Mouse (Mus musculus): ENCODE measurements around the gene Gm45234. TPM values are rescaled to one million over a fixed set of nuclear protein-coding genes. Genes with fewer than 3 reads are reported as not detected.
A peak's percentile ranks its signal among the peaks of the same experiment; 100 is the strongest.

The Gm45234 gene
- polyA plus RNA-seq, 1 experiment from 2014 or later, result not detected

GRCm38 (mm10) chr6:124770511-124770910 is 14.7 kb upstream of the Gm45234 start:
- Histone ChIP-seq H3K4me3 (ENCODE audit: low read depth, low read length) (no peak overlapping the region), H3K36me3 (ENCODE audit: control insufficient read depth, insufficient read depth, low read length) (no peaks in the 10 kb centered on the region), H3K4me2 (peak overlapping the region; percentile 91; the same call in 1 of the 2 replicates), H3K4me1 (ENCODE audit: control insufficient read depth, insufficient read depth, low read length) (peaks cover 22% of the 10 kb centered on the region), H3K9ac (ENCODE audit: low read depth, low read length) (no peak overlapping the region), H3K9me3 (replicated peaks; ENCODE audit: control insufficient read depth, low read length) (no peaks in the 10 kb centered on the region), H3K27ac (ENCODE audit: low read depth, low read length) (no peak overlapping the region), H3K27me3 (ENCODE audit: control insufficient read depth, insufficient read depth, low read length) (peaks cover 13% of the 10 kb centered on the region)
- 73% methylated on average over 15 of the region's 15 CpGs for WGBS (ENCODE audit: insufficient replicate concordance)
- ATAC-seq (replicated peaks; ENCODE audit: insufficient number of reproducible peaks, low FRiP score, low TSS enrichment), result no peak

- H3K9ac ChIP-seq (ENCODE audit: low read depth, low read length), result peak overlapping the region; percentile 67; the same call in 1 of the 2 replicates
- H3K9me3 ChIP-seq (replicated peaks; ENCODE audit: control insufficient read depth, low read length), result no peaks in the 10 kb centered on the region
- peak overlapping the region; percentile 56 for H3K4me3 ChIP-seq (ENCODE audit: low read depth, low read length)
- ATAC-seq (replicated peaks; ENCODE audit: insufficient number of reproducible peaks, low FRiP score, low TSS enrichment), result no peak
- WGBS (ENCODE audit: insufficient replicate concordance), result 16% methylated on average over 7 of the region's 7 CpGs
- peaks cover 13% of the 10 kb centered on the region for H3K27me3 ChIP-seq (ENCODE audit: control insufficient read depth, insufficient read depth, low read length)
- H3K36me3 ChIP-seq (ENCODE audit: control insufficient read depth, insufficient read depth, low read length), result no peaks in the 10 kb centered on the region
- no peak overlapping the region for H3K27ac ChIP-seq (ENCODE audit: low read depth, low read length)
- peak overlapping the region; percentile 91 for H3K4me2 ChIP-seq
- peaks cover 22% of the 10 kb centered on the region for H3K4me1 ChIP-seq (ENCODE audit: control insufficient read depth, insufficient read depth, low read length)
These were observed 14.2 kb upstream of the Gm45234 start for GRCm38 (mm10) chr6:124770013-124770412.

- peak; percentile 68 for ATAC-seq (replicated peaks; ENCODE audit: insufficient number of reproducible peaks, low FRiP score, low TSS enrichment)
- Histone ChIP-seq H3K27me3 (ENCODE audit: control insufficient read depth, insufficient read depth, low read length) (peaks cover 13% of the 10 kb centered on the region), H3K4me3 (ENCODE audit: low read depth, low read length) (peak within 1 kb of the TSS; percentile 56), H3K4me2 (peak within 1 kb of the TSS; percentile 91), H3K27ac (ENCODE audit: low read depth, low read length) (no peak within 1 kb of the TSS), H3K9me3 (replicated peaks; ENCODE audit: control insufficient read depth, low read length) (no peaks in the 10 kb centered on the region), H3K36me3 (ENCODE audit: control insufficient read depth, insufficient read depth, low read length) (no peaks in the 10 kb centered on the region), H3K4me1 (ENCODE audit: control insufficient read depth, insufficient read depth, low read length) (peaks cover 22% of the 10 kb centered on the region), H3K9ac (ENCODE audit: low read depth, low read length) (peak within 1 kb of the TSS; percentile 67)
- 1% methylated on average over 52 of the region's 54 CpGs for WGBS (ENCODE audit: insufficient replicate concordance)
These were observed 13.4 kb upstream of the Gm45234 start, which contains the start of gene Eno2 for GRCm38 (mm10) chr6:124769101-124769765. TSS of gene Eno2 (minus strand) at chr6:124769673.

- 2% methylated on average over 9 of the region's 9 CpGs for WGBS (ENCODE audit: insufficient replicate concordance)
- Histone ChIP-seq H3K9ac (ENCODE audit: low read depth, low read length) (peak overlapping the region; percentile 16; the same call in 1 of the 2 replicates), H3K4me2 (peak overlapping the region; percentile 91), H3K4me1 (ENCODE audit: control insufficient read depth, insufficient read depth, low read length) (peaks cover 22% of the 10 kb centered on the region), H3K4me3 (ENCODE audit: low read depth, low read length) (peak overlapping the region; percentile 56), H3K36me3 (ENCODE audit: control insufficient read depth, insufficient read depth, low read length) (no peaks in the 10 kb centered on the region), H3K27me3 (ENCODE audit: control insufficient read depth, insufficient read depth, low read length) (peaks cover 14% of the 10 kb centered on the region), H3K27ac (ENCODE audit: low read depth, low read length) (no peak overlapping the region), H3K9me3 (replicated peaks; ENCODE audit: control insufficient read depth, low read length) (no peaks in the 10 kb centered on the region)
- no peak for ATAC-seq (replicated peaks; ENCODE audit: insufficient number of reproducible peaks, low FRiP score, low TSS enrichment)
These were observed 12.9 kb upstream of the Gm45234 start for GRCm38 (mm10) chr6:124768704-124769044.

- peak overlapping the region; percentile 56 for H3K4me3 ChIP-seq (ENCODE audit: low read depth, low read length)
- no peaks in the 10 kb centered on the region for H3K9me3 ChIP-seq (replicated peaks; ENCODE audit: control insufficient read depth, low read length)
- peaks cover 16% of the 10 kb centered on the region for H3K27me3 ChIP-seq (ENCODE audit: control insufficient read depth, insufficient read depth, low read length)
- 0 out of 2 replicates have a peak, but pooled peaks have one; percentile 29 for ATAC-seq (replicated peaks; ENCODE audit: insufficient number of reproducible peaks, low FRiP score, low TSS enrichment)
- H3K27ac ChIP-seq (ENCODE audit: low read depth, low read length), result no peak overlapping the region
- H3K9ac ChIP-seq (ENCODE audit: low read depth, low read length), result no peak overlapping the region; the same call in 1 of the 2 replicates
- peaks cover 22% of the 10 kb centered on the region for H3K4me1 ChIP-seq (ENCODE audit: control insufficient read depth, insufficient read depth, low read length)
- no peaks in the 10 kb centered on the region for H3K36me3 ChIP-seq (ENCODE audit: control insufficient read depth, insufficient read depth, low read length)
- WGBS (ENCODE audit: insufficient replicate concordance), result 21% methylated on average over 19 of the region's 19 CpGs
- peak overlapping the region; percentile 91 for H3K4me2 ChIP-seq
These were observed 12.3 kb upstream of the Gm45234 start for GRCm38 (mm10) chr6:124767920-124768703.

- Histone ChIP-seq H3K4me2 (no peak overlapping the region), H3K4me1 (ENCODE audit: control insufficient read depth, insufficient read depth, low read length) (peaks cover 22% of the 10 kb centered on the region), H3K27me3 (ENCODE audit: control insufficient read depth, insufficient read depth, low read length) (peaks cover 18% of the 10 kb centered on the region), H3K9me3 (replicated peaks; ENCODE audit: control insufficient read depth, low read length) (no peaks in the 10 kb centered on the region), H3K9ac (ENCODE audit: low read depth, low read length) (no peak overlapping the region), H3K36me3 (ENCODE audit: control insufficient read depth, insufficient read depth, low read length) (no peaks in the 10 kb centered on the region), H3K4me3 (ENCODE audit: low read depth, low read length) (no peak overlapping the region), H3K27ac (ENCODE audit: low read depth, low read length) (no peak overlapping the region)
- 44% methylated on average over 4 of the region's 4 CpGs for WGBS (ENCODE audit: insufficient replicate concordance)
- ATAC-seq (replicated peaks; ENCODE audit: insufficient number of reproducible peaks, low FRiP score, low TSS enrichment), result no peak
These were observed 11.7 kb upstream of the Gm45234 start for GRCm38 (mm10) chr6:124767536-124767919.

GRCm38 (mm10) chr6:124765951-124766350 is 10.1 kb upstream of the Gm45234 start:
- H3K4me3 ChIP-seq (ENCODE audit: low read depth, low read length), result no peak overlapping the region
- H3K9ac ChIP-seq (ENCODE audit: low read depth, low read length), result no peak overlapping the region
- peaks cover 19% of the 10 kb centered on the region for H3K27me3 ChIP-seq (ENCODE audit: control insufficient read depth, insufficient read depth, low read length)
- no peaks in the 10 kb centered on the region for H3K36me3 ChIP-seq (ENCODE audit: control insufficient read depth, insufficient read depth, low read length)
- peaks cover 22% of the 10 kb centered on the region for H3K4me1 ChIP-seq (ENCODE audit: control insufficient read depth, insufficient read depth, low read length)
- WGBS (ENCODE audit: insufficient replicate concordance), result 78% methylated on average over 7 of the region's 7 CpGs
- no peak overlapping the region for H3K4me2 ChIP-seq
- H3K27ac ChIP-seq (ENCODE audit: low read depth, low read length), result no peak overlapping the region
- H3K9me3 ChIP-seq (replicated peaks; ENCODE audit: control insufficient read depth, low read length), result no peaks in the 10 kb centered on the region
- no peak for ATAC-seq (replicated peaks; ENCODE audit: insufficient number of reproducible peaks, low FRiP score, low TSS enrichment)

- Histone ChIP-seq H3K27me3 (ENCODE audit: control insufficient read depth, insufficient read depth, low read length) (peaks cover 11% of the 10 kb centered on the region), H3K4me1 (ENCODE audit: control insufficient read depth, insufficient read depth, low read length) (peaks cover 29% of the 10 kb centered on the region), H3K4me3 (ENCODE audit: low read depth, low read length) (no peak overlapping the region), H3K4me2 (peak overlapping the region; percentile 49), H3K27ac (ENCODE audit: low read depth, low read length) (peak overlapping the region; percentile 46; the same call in 1 of the 2 replicates), H3K9me3 (replicated peaks; ENCODE audit: control insufficient read depth, low read length) (no peaks in the 10 kb centered on the region), H3K9ac (ENCODE audit: low read depth, low read length) (peak overlapping the region; percentile 46), H3K36me3 (ENCODE audit: control insufficient read depth, insufficient read depth, low read length) (no peaks in the 10 kb centered on the region)
- 1% methylated on average over 5 of the region's 5 CpGs for WGBS (ENCODE audit: insufficient replicate concordance)
- ATAC-seq (replicated peaks; ENCODE audit: insufficient number of reproducible peaks, low FRiP score, low TSS enrichment), result no peak
These were observed 3.4 kb upstream of the Gm45234 start for GRCm38 (mm10) chr6:124759259-124759658.
